Mouse (Mus musculus): ENCODE results near the gene Olfr329-ps. TPM values are rescaled to one million over a fixed set of nuclear protein-coding genes. Genes with fewer than 3 reads are reported as not detected.

Olfr329-ps gene
- total RNA-seq, 2 experiments from 2014 or later, result not detected

- TF ChIP-seq CTCF (conservative IDR thresholded peaks at IDR 0.05), result no peak
- no peak overlapping the region for H3K4me3 ChIP-seq
- no peak for DNase-seq (ENCODE audit: low spot score in 2 of 2)
- no peak overlapping the region for H3K27ac ChIP-seq
These were observed 47.5 kb downstream of the Olfr329-ps start for GRCm38 (mm10) chr11:58498761-58499160.

- no peak for TF ChIP-seq CTCF (conservative IDR thresholded peaks at IDR 0.05)
- DNase-seq (ENCODE audit: low spot score in 2 of 2), result no peak
- Histone ChIP-seq H3K27ac (no peak within 1 kb of the TSS), H3K4me3 (no peak within 1 kb of the TSS)
These were observed 53.8 kb downstream of the Olfr329-ps start, which contains the start of gene Olfr332 for GRCm38 (mm10) chr11:58492455-58492854. TSS of gene Olfr332 (minus strand) at chr11:58492555.

Other genes starting within 250 kb of the Olfr329-ps start
- 10 to 100 TPM; 29.2 to 30.9 TPM for gene Zfp692, start 239.4 kb downstream of the Olfr329-ps start, total RNA-seq (2021)
- gene Zfp672, start 216.1 kb downstream of the Olfr329-ps start, total RNA-seq (2021), result 10 to 100 TPM; 49.1 to 51.0 TPM
- gene Sh3bp5l, start 215.7 kb downstream of the Olfr329-ps start, total RNA-seq (2021), result 10 to 100 TPM; 52.9 to 56.2 TPM
- not detected for gene Lypd8, start 167.4 kb downstream of the Olfr329-ps start, total RNA-seq (2021)
- not detected for gene 1810065E05Rik, start 125.3 kb downstream of the Olfr329-ps start, total RNA-seq (2021)
- gene Gm12253, start 113.9 kb downstream of the Olfr329-ps start, total RNA-seq (2021), result not detected
- gene Lypd9, start 93.5 kb downstream of the Olfr329-ps start, total RNA-seq (2021), result not detected
- not detected for gene Olfr30, start 84.2 kb downstream of the Olfr329-ps start, total RNA-seq (2021)
- not detected for gene Olfr332, start 53.9 kb downstream of the Olfr329-ps start, total RNA-seq (2021)
- gene Olfr331, start 43.9 kb downstream of the Olfr329-ps start, total RNA-seq (2021), result not detected
- not detected for gene Olfr330, start 11.6 kb downstream of the Olfr329-ps start, total RNA-seq (2021)
- gene Olfr328, start 9.2 kb upstream of the Olfr329-ps start, total RNA-seq (2021), result under 1 TPM; 0.12 to 0.13 TPM
- not detected for gene Olfr224, start 24.1 kb upstream of the Olfr329-ps start, total RNA-seq (2021)
- gene Olfr325, start 31.3 kb upstream of the Olfr329-ps start, total RNA-seq (2021), result not detected
- gene Olfr324, start 48.7 kb upstream of the Olfr329-ps start, total RNA-seq (2021), result not detected
- gene 2210407C18Rik, start 69.7 kb upstream of the Olfr329-ps start, total RNA-seq (2021), result not detected
- not detected for gene Olfr323, start 84.1 kb upstream of the Olfr329-ps start, total RNA-seq (2021)
- not detected for gene Trim58, start 94.0 kb upstream of the Olfr329-ps start, total RNA-seq (2021)
- gene Olfr322, start 112.4 kb upstream of the Olfr329-ps start, total RNA-seq (2021), result not detected
- not detected for gene Olfr320, start 134.7 kb upstream of the Olfr329-ps start, total RNA-seq (2021)
- gene Olfr319, start 152.7 kb upstream of the Olfr329-ps start, total RNA-seq (2021), result not detected
- not detected for gene Olfr318, start 177.6 kb upstream of the Olfr329-ps start, total RNA-seq (2021)
- gene Olfr317, start 192.8 kb upstream of the Olfr329-ps start, total RNA-seq (2021), result under 1 TPM; 0.20 to 0.25 TPM
- under 1 TPM; 0.61 to 0.77 TPM for gene Olfr316, start 206.3 kb upstream of the Olfr329-ps start, total RNA-seq (2021)
- gene Olfr315, start 226.8 kb upstream of the Olfr329-ps start, total RNA-seq (2021), result not detected
- gene Olfr314, start 236.5 kb upstream of the Olfr329-ps start, total RNA-seq (2021), result not detected

Measured in layer of hippocampus, adult 2 months (tissue).